ENCODE assay signal across 8 mouse cellular contexts in the genomic region with DNA sequence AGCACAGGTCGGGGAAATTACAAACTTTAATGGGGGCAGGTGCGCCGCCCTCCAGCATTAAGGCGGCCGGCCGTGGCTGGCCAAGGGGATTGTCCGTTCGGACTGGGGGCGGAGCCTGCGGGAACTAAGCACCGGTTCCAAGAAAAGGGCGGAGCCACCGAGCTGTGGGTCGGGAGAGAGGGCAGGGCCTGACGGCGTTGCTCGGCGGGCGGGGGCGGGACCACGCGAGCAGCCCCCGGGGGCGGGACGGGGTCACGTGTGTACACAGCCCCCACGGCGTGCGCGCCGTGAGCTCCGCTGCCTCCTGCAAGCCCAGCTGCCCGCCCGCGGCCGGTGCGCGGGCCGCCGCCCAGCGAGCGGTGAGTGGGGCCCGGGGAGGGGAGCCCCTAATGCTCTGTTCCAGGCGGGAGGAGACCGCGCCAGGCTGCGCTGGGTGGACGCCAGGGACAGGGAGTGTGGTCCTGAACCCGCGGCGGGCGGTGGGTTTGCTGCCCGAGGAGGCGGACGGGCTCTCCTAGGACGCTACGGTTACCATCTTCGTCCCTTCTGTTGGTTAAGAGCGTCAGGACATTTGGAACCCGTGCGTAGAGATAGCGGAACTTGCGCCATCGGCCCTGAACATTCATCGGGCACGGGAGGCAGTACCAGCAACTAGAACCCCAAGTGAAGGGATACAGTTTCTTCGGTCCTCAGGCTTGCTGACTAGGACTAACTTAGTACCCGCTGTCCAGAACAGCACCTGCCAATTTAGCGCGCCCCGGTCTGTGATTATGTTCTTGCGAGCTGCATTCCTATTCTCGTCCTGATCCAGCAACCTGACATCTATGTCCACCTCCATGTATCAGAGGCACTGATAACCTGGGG. TPM values are rescaled to one million over a fixed set of nuclear protein-coding genes. Genes with fewer than 3 reads are reported as not detected.
A peak's percentile ranks its signal among the peaks of the same experiment; 100 is the strongest.
DNase-seq lines count a peak whose midpoint lies in the region; ATAC-seq lines count a peak whose summit lies in the region.

No protein-coding gene starts in this region.

- 1% methylated on average over 61 of the region's 73 CpGs for WGBS in hindbrain, embryonic 15.5 days

- peak overlapping the region; percentile 50 for H3K4me3 ChIP-seq in hindbrain, embryonic 15.5 days

- DNase-seq in R1 (ENCODE audit: low read depth, low spot score) = peak; percentile 88
- peak; percentile 82 to 90 for DNase-seq in cerebellum, postnatal 36 days
- peak; percentile 78 to 80 for DNase-seq in frontal cortex, postnatal 36 days (ENCODE audit: low spot score in 2 of 2)
- peak; percentile 84 for DNase-seq in left cerebral cortex, adult 11 months (ENCODE audit: low spot score)
- peak; percentile 97 to 98 for DNase-seq in lung, postnatal 4 days
- DNase-seq in retina, postnatal 1 day = peak; percentile 96
- DNase-seq in thymus, postnatal 4 days = peak; percentile 86

- peak overlapping the region; percentile 66 for H3K4me2 ChIP-seq in hindbrain, embryonic 15.5 days

- H3K9me3 ChIP-seq in hindbrain, embryonic 15.5 days = no peaks in the 10 kb centered on the region

- H3K36me3 ChIP-seq in hindbrain, embryonic 15.5 days = no peaks in the 10 kb centered on the region

- peak overlapping the region; percentile 51 for H3K9ac ChIP-seq in hindbrain, embryonic 15.5 days

- no peaks in the 10 kb centered on the region for H3K27me3 ChIP-seq in hindbrain, embryonic 15.5 days

- peaks cover 49% of the 10 kb centered on the region for H3K4me1 ChIP-seq in hindbrain, embryonic 15.5 days (replicated peaks)

- peak; percentile 83 for ATAC-seq in hindbrain, embryonic 15.5 days (ENCODE audit: low FRiP score, low read depth)

- H3K27ac ChIP-seq in hindbrain, embryonic 15.5 days (replicated peaks) = peak overlapping the region; percentile 69

RNA-seq across cellular contexts. Expression of a gene that starts 3.1 kb away (rescaled TPM):
- polyA plus RNA-seq in hindbrain, embryonic 15.5 days (2015; fragmentation: Nextera tagmentation; extraction: Ambion mirVana) = 2.6 and 2.9 TPM in 2 replicates

RNA-seq across cellular contexts. Expression of a gene that starts 24.5 kb away (rescaled TPM):
- 0.22 and 0.43 TPM in 2 replicates for polyA plus RNA-seq in hindbrain, embryonic 15.5 days (2015; fragmentation: Nextera tagmentation; extraction: Ambion mirVana)

RNA-seq across cellular contexts. Expression of a gene that starts 28.2 kb away (rescaled TPM):
- polyA plus RNA-seq in hindbrain, embryonic 15.5 days (2015; fragmentation: Nextera tagmentation; extraction: Ambion mirVana) = not detected in 2 replicates

RNA-seq across cellular contexts. Expression of a gene that starts 29.4 kb away (rescaled TPM):
- 91.9 and 98.8 TPM in 2 replicates for polyA plus RNA-seq in hindbrain, embryonic 15.5 days (2015; fragmentation: Nextera tagmentation; extraction: Ambion mirVana)

RNA-seq across cellular contexts. Expression of a gene that starts 42.3 kb away (rescaled TPM):
- polyA plus RNA-seq in hindbrain, embryonic 15.5 days (2015; fragmentation: Nextera tagmentation; extraction: Ambion mirVana) = 7.6 and 8.6 TPM in 2 replicates

Comparison
In these comparisons a context has a peak if more than half of its experiments do, and no peak if none do; other contexts are left out.
1. Peak in every context shown above with its lines: DNase-seq, ATAC-seq, H3K4me3 ChIP-seq and H3K27ac ChIP-seq.